Mouse (Mus musculus) lung, embryonic 15.5 days (tissue): Measurements from ENCODE around the gene Plg. TPM values are rescaled to one million over a fixed set of nuclear protein-coding genes. Genes with fewer than 3 reads are reported as not detected.

ENCODE experiments used
- ATAC-seq: fragments of 200-750 bp; cut with Nextera tagmentation; 2 replicates; pipeline ENCODE4 v1.8.0; 2017; ENCODE audit warnings: moderate number of reproducible peaks, borderline replicate concordance; ENCODE audit not compliant: low FRiP score, low TSS enrichment; ENCODE audit errors: extremely low read depth
- H3K27ac ChIP-seq: fragments of 300-500 bp; sonication (generic); 2 replicates; pipeline ENCODE4 v1.5.1; 2015; ENCODE audit warnings: moderate library complexity, mild to moderate bottlenecking, inconsistent platforms
- H3K27me3 ChIP-seq: fragments of 300-500 bp; sonication (generic); 2 replicates; pipeline ENCODE4 v1.6.1; 2015; ENCODE audit warnings: inconsistent platforms
- H3K36me3 ChIP-seq: fragments of 300-500 bp; sonication (generic); 2 replicates; pipeline ENCODE4 v1.6.1; 2015; ENCODE audit warnings: inconsistent platforms
- H3K4me1 ChIP-seq: fragments of 300-500 bp; sonication (generic); 2 replicates; pipeline ENCODE4 v1.6.1; 2015; ENCODE audit warnings: inconsistent platforms
- H3K4me2 ChIP-seq: fragments of 300-500 bp; sonication (generic); 2 replicates; pipeline ENCODE4 v1.6.1; 2015; ENCODE audit warnings: inconsistent platforms, mild to moderate bottlenecking, moderate library complexity
- H3K4me3 ChIP-seq: fragments of 300-500 bp; sonication (generic); 2 replicates; pipeline ENCODE4 v1.5.1; 2015; ENCODE audit warnings: mild to moderate bottlenecking, inconsistent platforms
- H3K9ac ChIP-seq: fragments of 300-500 bp; sonication (generic); 2 replicates; pipeline ENCODE4 v1.6.1; 2015; ENCODE audit warnings: inconsistent platforms
- H3K9me3 ChIP-seq: fragments of 300-500 bp; sonication (generic); 2 replicates; pipeline ENCODE4 v1.6.1; 2016; ENCODE audit warnings: inconsistent platforms
- WGBS: fragments of 180-500 bp; shearing (Covaris S2); methylation state at CpG from one replicate; pipeline ENCODE4 v1.1.7; 2015; 5-methylcytosine and 5-hydroxymethylcytosine counted together
- polyA plus RNA-seq: library from polyadenylated mRNA; unstranded; fragments of >200 nt; fragmentation: Nextera tagmentation; extraction: Ambion mirVana; gene quantifications from 2 replicates; pipeline ENCODE4 v1.2.1, GENCODE M21; 2015

Gene Plg
- 0.34 and 1.5 TPM in 2 replicates for polyA plus RNA-seq

DNA sequence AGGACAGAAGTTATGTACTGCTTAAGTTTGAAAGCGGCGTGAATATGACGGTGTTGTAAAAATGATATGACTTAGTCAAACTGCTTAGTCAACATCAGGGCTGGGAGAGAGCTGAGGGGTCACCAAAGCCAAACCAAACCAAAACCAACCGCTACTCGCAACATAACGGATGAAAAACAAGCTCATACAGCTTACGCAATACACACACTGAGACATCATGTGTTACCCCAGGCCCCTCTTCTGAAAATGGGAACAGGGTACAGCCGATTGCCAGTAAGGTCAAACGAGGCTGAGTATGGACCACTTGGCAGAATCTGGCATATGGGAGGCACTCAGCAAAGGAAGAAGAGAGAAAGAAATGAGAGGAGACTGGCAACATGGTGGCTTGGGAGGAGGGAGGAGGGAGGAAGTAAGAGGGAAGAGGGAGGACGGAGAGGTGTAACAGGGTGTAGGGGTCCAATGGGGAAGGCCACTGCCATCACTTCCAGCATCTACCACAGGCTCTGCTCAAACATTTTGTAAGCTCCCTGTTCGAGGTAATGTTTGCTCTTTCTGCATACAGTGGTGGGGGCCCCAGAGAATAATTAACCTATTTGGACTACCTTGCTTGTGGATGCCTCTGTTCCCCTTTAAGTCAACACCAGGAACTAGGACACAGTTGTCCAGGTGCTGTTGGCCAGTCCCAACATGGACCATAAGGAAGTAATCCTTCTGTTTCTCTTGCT lies at the start of gene Plg:
Gene Plg (plus strand): TSS at position 628 of the 725 bp plus-strand sequence.
- ATAC-seq: no peak
- no peak within 1 kb of the TSS for H3K9ac ChIP-seq
- H3K27ac ChIP-seq: no peak within 1 kb of the TSS
- H3K36me3 ChIP-seq: no peaks in the 10 kb centered on the region
- H3K4me3 ChIP-seq: no peak within 1 kb of the TSS
- H3K27me3 ChIP-seq: no peaks in the 10 kb centered on the region
- no peaks in the 10 kb centered on the region for H3K4me1 ChIP-seq
- H3K4me2 ChIP-seq: no peak within 1 kb of the TSS
- H3K9me3 ChIP-seq: no peaks in the 10 kb centered on the region
- WGBS: 86% methylated on average over 11 of the region's 11 CpGs

DNA sequence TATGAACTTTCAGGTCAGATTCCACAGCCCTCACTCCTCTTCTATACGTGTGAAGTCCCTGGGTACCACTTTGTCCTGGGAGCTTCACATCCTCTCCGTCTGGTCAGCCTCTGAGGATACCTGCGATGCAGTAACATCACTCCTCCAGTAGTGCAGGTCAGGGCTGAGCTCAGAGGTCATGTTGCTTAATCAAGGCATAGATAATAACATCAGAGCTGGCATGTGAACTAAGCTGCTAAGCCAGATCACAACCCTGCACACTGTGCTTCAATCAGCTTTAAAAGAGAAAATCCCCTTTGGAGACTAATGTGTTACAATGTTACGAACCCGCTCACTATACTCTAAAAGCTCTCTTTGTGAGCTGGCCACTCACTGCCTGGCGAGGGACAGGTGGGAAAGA lies 43.3 kb upstream of the Plg start:
- H3K27me3 ChIP-seq: no peaks in the 10 kb centered on the region
- no peaks in the 10 kb centered on the region for H3K9me3 ChIP-seq
- no peaks in the 10 kb centered on the region for H3K36me3 ChIP-seq
- no peak overlapping the region for H3K4me2 ChIP-seq
- no peaks in the 10 kb centered on the region for H3K4me1 ChIP-seq
- H3K4me3 ChIP-seq: no peak overlapping the region
- no peak for ATAC-seq
- H3K9ac ChIP-seq: no peak overlapping the region
- 40% methylated on average over 6 of the region's 6 CpGs for WGBS
- no peak overlapping the region for H3K27ac ChIP-seq

DNA sequence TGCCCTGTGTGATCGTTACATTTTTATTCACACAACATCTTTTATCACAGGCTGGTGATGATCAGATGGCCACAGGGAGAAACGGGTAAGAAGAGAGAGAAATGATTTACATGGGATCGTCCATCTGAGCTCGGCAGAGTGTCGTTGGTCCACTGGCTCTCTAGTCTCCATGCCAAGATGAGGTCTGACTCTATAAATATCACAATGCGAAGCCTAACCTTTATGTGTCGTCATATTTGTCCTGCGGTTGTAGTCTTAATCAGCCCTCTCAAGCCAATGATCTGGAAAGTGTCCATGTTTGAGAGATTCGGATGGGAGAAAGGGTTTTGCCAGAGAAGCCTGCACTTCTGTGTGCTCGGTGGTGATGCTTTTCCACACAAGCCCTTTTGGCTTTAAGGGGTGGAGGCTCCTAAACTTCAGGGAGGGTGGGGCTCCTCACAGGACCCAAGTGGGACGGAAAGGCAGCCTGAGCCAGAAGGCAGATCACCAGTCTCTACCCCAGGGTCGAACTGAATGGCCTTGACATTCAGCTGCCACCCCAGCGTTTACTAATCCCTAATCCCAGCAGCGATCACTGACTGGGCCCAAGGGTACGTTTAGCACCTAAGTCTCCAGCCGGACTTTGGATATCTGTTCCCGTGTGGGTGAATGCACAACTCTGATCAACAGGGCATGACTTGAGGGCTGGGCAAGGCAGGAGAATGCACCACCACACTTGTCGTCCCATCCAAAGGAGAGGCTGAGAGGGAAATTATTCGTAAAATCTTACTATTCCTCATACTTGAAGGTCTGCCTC lies 42.1 kb upstream of the Plg start:
- Histone ChIP-seq H3K9ac (no peak overlapping the region), H3K27me3 (no peaks in the 10 kb centered on the region), H3K4me1 (no peaks in the 10 kb centered on the region), H3K9me3 (no peaks in the 10 kb centered on the region), H3K36me3 (no peaks in the 10 kb centered on the region), H3K4me3 (no peak overlapping the region), H3K4me2 (no peak overlapping the region), H3K27ac (no peak overlapping the region)
- no peak for ATAC-seq
- 70% methylated on average over 19 of the region's 19 CpGs for WGBS

DNA sequence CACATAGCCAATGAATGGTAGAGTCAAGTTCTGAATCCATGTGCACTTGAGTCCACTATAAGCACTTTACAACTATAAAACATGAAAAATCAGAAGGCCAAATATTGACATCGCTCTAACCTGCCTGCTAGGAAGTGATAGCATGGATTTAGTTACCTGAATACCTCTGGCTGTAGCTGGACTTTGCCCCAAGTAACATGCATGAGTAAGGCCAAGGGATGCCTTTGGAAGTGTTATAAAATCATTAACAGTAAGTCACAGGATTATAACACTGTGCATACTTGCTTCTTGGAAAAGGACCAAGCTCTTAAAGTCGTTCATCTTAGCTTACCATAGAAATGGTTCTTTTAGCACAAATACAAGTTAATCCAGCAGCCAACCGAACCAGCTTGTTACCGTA lies 41.3 kb upstream of the Plg start:
- Histone ChIP-seq H3K9me3 (no peaks in the 10 kb centered on the region), H3K4me1 (no peaks in the 10 kb centered on the region), H3K9ac (no peak overlapping the region), H3K36me3 (no peaks in the 10 kb centered on the region), H3K4me3 (no peak overlapping the region), H3K27me3 (no peaks in the 10 kb centered on the region), H3K4me2 (no peak overlapping the region), H3K27ac (no peak overlapping the region)
- no peak for ATAC-seq
- WGBS: 64% methylated on average over 4 of the region's 4 CpGs

DNA sequence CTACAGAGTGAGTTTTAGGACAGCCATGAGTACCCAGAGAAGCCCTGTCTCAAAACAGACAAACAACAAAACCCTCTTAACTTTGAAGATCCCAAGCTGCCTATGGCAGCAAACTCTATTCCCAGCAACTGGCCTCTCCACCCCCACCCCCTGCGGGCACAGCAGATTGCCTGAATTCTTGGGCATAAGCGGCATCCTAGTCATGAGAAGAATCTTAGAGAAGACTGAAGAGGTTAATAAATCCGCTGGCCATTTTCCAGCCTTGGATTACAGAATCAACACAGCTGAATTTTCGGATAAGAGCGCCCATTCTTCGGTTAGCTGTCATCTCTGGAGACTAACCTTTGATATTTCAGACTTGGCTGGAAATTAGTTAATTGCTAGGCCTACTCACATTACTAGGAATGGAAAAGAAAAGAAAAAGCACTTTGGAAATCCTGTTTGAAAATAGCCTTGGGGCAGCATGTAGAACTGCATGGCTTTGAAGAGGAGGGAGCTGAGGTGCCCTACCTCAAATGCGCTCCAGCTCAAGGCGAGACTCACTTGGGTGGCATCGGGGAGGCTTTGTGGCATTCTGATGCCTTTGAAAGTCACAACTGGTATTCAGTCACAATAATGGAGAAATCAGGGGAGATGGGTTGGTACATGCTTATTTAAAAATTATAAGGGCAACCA lies 34.6 kb upstream of the Plg start:
- WGBS: 71% methylated on average over 9 of the region's 9 CpGs
- H3K27me3 ChIP-seq: no peaks in the 10 kb centered on the region
- no peak for ATAC-seq
- no peaks in the 10 kb centered on the region for H3K36me3 ChIP-seq
- H3K4me2 ChIP-seq: no peak overlapping the region
- no peak overlapping the region for H3K4me3 ChIP-seq
- H3K9me3 ChIP-seq: no peaks in the 10 kb centered on the region
- no peak overlapping the region for H3K9ac ChIP-seq
- no peaks in the 10 kb centered on the region for H3K4me1 ChIP-seq
- H3K27ac ChIP-seq: no peak overlapping the region

DNA sequence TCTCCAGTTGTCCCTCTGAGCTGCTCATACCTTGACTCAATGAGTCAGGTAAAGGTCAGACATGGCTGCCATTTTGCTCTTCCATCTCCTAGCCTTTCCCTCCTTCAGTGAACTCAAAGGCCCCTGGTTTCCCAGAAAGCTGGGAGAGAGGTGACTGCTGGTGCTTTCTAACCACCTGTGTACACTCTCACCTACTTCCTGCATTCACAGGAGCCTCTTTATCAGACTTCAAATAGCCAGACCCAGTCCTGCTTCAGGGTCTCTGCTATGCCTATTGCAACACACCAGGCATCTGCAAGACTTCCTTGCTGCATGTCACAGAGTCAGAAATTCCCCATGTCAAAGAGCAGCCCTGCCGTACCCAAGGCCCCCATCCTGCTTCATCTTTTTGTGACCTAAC lies 30.9 kb upstream of the Plg start:
- no peaks in the 10 kb centered on the region for H3K36me3 ChIP-seq
- no peak overlapping the region for H3K27ac ChIP-seq
- no peaks in the 10 kb centered on the region for H3K4me1 ChIP-seq
- no peaks in the 10 kb centered on the region for H3K27me3 ChIP-seq
- H3K4me2 ChIP-seq: no peak overlapping the region
- ATAC-seq: no peak
- H3K9me3 ChIP-seq: no peaks in the 10 kb centered on the region
- no peak overlapping the region for H3K4me3 ChIP-seq
- H3K9ac ChIP-seq: no peak overlapping the region
- WGBS: 71% methylated on average over 1 of the region's 1 CpGs

DNA sequence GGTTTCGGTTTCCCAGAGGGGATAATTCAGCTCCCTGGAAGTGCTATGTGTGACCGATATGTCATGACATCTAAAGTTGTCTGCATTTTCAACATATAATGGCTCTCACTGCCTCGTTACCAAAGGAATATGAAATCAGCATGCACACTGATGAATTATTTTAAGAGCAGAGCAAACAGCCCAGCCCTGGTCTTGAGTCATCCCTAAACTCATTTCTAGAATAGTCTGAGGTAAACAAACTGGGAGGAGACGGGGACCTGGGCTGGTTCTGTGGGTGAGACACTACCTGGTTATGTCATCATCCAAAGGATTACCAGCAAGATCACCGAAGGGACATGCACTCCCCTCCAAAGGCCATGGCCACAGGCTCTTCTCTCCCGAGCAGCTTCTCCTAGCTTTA lies 26.8 kb upstream of the Plg start:
- Histone ChIP-seq H3K9me3 (no peaks in the 10 kb centered on the region), H3K4me2 (no peak overlapping the region), H3K9ac (no peak overlapping the region), H3K4me1 (no peaks in the 10 kb centered on the region), H3K27ac (no peak overlapping the region), H3K4me3 (no peak overlapping the region), H3K27me3 (no peaks in the 10 kb centered on the region), H3K36me3 (no peaks in the 10 kb centered on the region)
- 73% methylated on average over 6 of the region's 6 CpGs for WGBS
- ATAC-seq: no peak

DNA sequence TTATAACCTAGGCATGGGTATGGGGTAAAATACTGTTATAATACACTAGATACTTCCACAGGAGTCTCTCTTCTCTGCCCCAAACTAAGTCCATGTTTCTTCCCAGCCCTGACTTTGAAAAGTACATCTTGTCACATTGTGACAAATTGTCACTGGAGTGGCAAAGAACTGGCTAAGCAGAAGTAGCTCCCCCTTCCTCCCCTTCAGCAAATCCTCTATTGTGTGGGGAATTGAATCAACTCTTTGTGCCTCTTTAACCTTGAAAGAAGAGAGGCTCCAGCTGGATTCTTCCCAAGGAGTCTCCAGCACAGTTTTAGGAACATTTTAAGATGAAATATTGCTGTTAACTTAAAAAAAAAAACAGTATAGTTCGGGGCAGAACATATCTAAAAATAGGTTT lies 25.6 kb upstream of the Plg start:
- no peaks in the 10 kb centered on the region for H3K9me3 ChIP-seq
- H3K36me3 ChIP-seq: no peaks in the 10 kb centered on the region
- H3K4me3 ChIP-seq: no peak overlapping the region
- H3K27me3 ChIP-seq: no peaks in the 10 kb centered on the region
- H3K4me1 ChIP-seq: no peaks in the 10 kb centered on the region
- 20% methylated on average over 1 of the region's 1 CpGs for WGBS
- ATAC-seq: no peak
- H3K4me2 ChIP-seq: no peak overlapping the region
- H3K27ac ChIP-seq: no peak overlapping the region
- H3K9ac ChIP-seq: no peak overlapping the region

DNA sequence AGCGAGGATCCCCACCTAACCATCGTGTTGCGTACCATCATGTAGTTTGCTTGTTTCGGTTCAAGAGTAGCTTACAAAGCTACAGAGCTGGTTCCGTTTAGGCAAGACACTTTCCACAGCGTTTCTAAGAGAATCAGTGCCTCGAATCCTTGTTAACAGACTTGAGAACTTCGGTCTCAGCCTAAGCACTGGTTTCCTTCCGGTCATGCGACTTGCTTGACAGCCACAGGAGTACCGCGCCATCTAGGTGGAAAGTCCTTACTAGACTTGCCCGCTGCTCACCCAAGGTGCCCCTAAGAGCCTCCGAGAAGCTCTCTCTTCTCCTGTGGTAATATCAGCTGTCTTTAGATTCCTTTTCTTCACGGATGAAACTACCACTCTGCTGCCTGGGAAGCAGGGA lies 18.5 kb upstream of the Plg start:
- H3K27me3 ChIP-seq: no peaks in the 10 kb centered on the region
- WGBS: 84% methylated on average over 15 of the region's 15 CpGs
- no peak for ATAC-seq

DNA sequence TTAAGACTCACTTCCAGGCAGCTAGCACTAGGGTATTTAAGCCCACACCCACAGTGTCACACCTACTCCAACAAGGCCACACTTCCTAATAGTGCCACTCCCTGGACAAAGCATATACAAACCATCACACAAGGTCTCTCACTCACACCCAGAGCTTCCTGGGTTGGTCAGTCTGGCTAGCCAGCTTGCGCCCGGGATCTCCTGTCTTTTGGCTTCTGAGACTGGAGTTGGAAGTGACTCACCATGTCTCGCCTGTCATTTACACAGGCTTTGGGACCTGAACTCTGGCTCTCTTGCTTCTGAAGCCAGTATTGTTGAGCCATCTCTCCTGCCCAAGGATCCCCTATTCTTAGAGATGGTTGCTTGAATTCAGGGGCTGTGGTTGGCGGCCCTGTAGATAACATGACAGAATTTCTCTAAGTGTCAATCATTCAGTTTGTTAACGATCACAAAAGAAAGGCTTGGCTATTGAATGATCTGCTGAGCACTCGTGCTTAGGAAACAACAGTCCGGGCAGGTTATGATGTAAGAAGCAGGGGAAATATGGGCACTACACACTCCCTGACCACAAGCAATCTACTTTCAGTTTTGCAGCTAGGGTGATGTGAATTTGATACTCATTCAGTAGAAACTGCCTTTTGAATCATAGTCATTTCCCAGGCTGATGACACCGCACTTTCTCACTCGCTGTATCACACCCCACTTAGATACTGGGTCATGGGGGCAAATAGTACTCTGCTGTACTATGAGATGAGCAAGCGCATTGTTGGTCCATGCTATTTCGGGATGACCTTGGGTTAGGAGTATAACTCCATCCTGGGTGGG lies 14.6 kb upstream of the Plg start:
- H3K4me2 ChIP-seq: no peak overlapping the region
- no peak for ATAC-seq

More for the DNA sequence above, 18.5 kb upstream of the Plg start:
- Histone ChIP-seq H3K9ac (no peak overlapping the region), H3K4me3 (no peak overlapping the region), H3K4me1 (no peaks in the 10 kb centered on the region), H3K9me3 (no peaks in the 10 kb centered on the region), H3K36me3 (no peaks in the 10 kb centered on the region), H3K27ac (no peak overlapping the region), H3K4me2 (no peak overlapping the region)

DNA sequence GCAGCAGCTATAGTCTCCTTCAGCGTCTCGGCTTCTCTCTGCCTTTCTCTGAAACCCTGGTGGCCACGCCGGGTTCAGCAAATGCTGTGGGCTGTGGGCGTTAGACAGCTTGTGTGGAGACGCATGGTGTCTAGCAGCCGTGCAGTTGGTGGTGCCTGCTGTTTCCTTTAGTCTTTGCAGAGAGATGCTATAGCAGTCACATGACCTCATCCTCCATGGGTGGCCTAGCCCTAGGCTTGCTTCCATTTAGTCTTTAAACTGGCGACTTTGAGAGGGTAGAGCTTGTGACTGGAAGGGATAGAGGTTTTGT lies 14.0 kb upstream of the Plg start:
- no peak for ATAC-seq
- 59% methylated on average over 8 of the region's 8 CpGs for WGBS
- no peaks in the 10 kb centered on the region for H3K36me3 ChIP-seq
- no peaks in the 10 kb centered on the region for H3K4me1 ChIP-seq
- no peak overlapping the region for H3K9ac ChIP-seq
- H3K27me3 ChIP-seq: no peaks in the 10 kb centered on the region
- H3K9me3 ChIP-seq: no peaks in the 10 kb centered on the region
- H3K4me3 ChIP-seq: no peak overlapping the region
- no peak overlapping the region for H3K27ac ChIP-seq
- H3K4me2 ChIP-seq: no peak overlapping the region

More for the DNA sequence above, 14.6 kb upstream of the Plg start:
- H3K4me1 ChIP-seq: no peaks in the 10 kb centered on the region
- no peak overlapping the region for H3K27ac ChIP-seq
- 80% methylated on average over 11 of the region's 11 CpGs for WGBS
- no peaks in the 10 kb centered on the region for H3K36me3 ChIP-seq
- no peak overlapping the region for H3K4me3 ChIP-seq
- no peaks in the 10 kb centered on the region for H3K27me3 ChIP-seq
- no peak overlapping the region for H3K9ac ChIP-seq
- H3K9me3 ChIP-seq: no peaks in the 10 kb centered on the region
